Mouse (Mus musculus) G1E (cell line): ENCODE measurements around the gene Gm20458. TPM values are rescaled to one million over a fixed set of nuclear protein-coding genes. Genes with fewer than 3 reads are reported as not detected.

Experiments
- ATAC-seq: 2 replicates; pipeline ENCODE4 v1.8.0; 2016; ENCODE audit warnings: mild to moderate bottlenecking; ENCODE audit not compliant: insufficient number of reproducible peaks, poor library complexity, low FRiP score, severe bottlenecking; ENCODE audit errors: extremely low read depth
- DNase-seq: peaks from one replicate; pipeline ENCODE4 v3.0.0; 2012; ENCODE audit warnings: low spot score
- H3K27me3 ChIP-seq: 2 replicates; pipeline ENCODE4 v1.6.1; 2012; ENCODE audit warnings: mild to moderate bottlenecking, low read length, inconsistent platforms; ENCODE audit not compliant: insufficient read depth
- H3K36me3 ChIP-seq: replicated peaks from 2 replicates; pipeline ENCODE3; 2012; ENCODE audit warnings: mild to moderate bottlenecking, inconsistent platforms
- H3K4me1 ChIP-seq: 2 replicates; pipeline ENCODE4 v1.6.1; 2012; ENCODE audit warnings: low read depth, low read length, inconsistent platforms, mixed read lengths; ENCODE audit not compliant: insufficient read depth
- H3K4me3 ChIP-seq: 2 replicates; pipeline ENCODE4 v1.5.1; 2012; ENCODE audit warnings: low read depth, mild to moderate bottlenecking, inconsistent platforms, low read length, moderate library complexity, mixed read lengths
- H3K9me3 ChIP-seq: replicated peaks from 2 replicates; pipeline ENCODE4 v1.6.1; 2012; ENCODE audit warnings: inconsistent platforms
- CTCF ChIP-seq: IDR thresholded peaks from 2 replicates; pipeline ENCODE4 v1.5.1; 2012; ENCODE audit warnings: low read depth, low read length, inconsistent platforms, mixed read lengths
- GATA1 ChIP-seq: IDR thresholded peaks from 2 replicates; pipeline ENCODE4 v1.6.1; 2012; ENCODE audit warnings: borderline replicate concordance, low read length, inconsistent platforms, mixed read lengths
- GATA2 ChIP-seq: IDR thresholded peaks from 2 replicates; pipeline ENCODE4 v1.6.1; 2012; ENCODE audit warnings: low read depth, low read length, inconsistent platforms, borderline replicate concordance
- POLR2AphosphoS5 ChIP-seq: IDR thresholded peaks from 2 replicates; pipeline ENCODE4 v1.6.1; 2012; ENCODE audit warnings: low read depth, low read length, inconsistent platforms; ENCODE audit not compliant: insufficient replicate concordance
- TAL1 ChIP-seq: conservative IDR thresholded peaks from 2 replicates; pipeline ENCODE4 v1.6.1; 2012; ENCODE audit warnings: low read depth, low read length, inconsistent platforms, mixed read lengths
- polyA plus RNA-seq: library from polyadenylated mRNA; stranded (reverse); fragments of >175 nt; gene quantifications from 2 replicates; pipeline ENCODE4 v1.2.3, GENCODE M21; 2012
- total RNA-seq, 2 experiments: library from RNA; stranded (forward) in 1 of 2; stranded (reverse) in 1 of 2; fragments of 200-1000 nt in 1 of 2; fragments of >200 nt in 1 of 2; fragmentation: Nextera tagmentation in 1 of 2; gene quantifications; 2 replicates each; pipeline ENCODE4 v1.2.3; 2014 to 2017

Gm20458 gene
- total and polyA plus RNA-seq, 3 experiments: 5.5 to 13.4 TPM; not detected in 1

GRCm38 (mm10) chr2:164421979-164422378 is 38.8 kb upstream of the Gm20458 start:
- Histone ChIP-seq H3K4me1 (no peaks in the 10 kb centered on the region), H3K36me3 (no peaks in the 10 kb centered on the region), H3K4me3 (no peak overlapping the region), H3K27me3 (no peaks in the 10 kb centered on the region), H3K9me3 (no peaks in the 10 kb centered on the region)
- no peak for ATAC-seq
- no peak for TF ChIP-seq POLR2AphosphoS5
- TF ChIP-seq GATA1: no peak
- TF ChIP-seq CTCF: no peak
- no peak for TF ChIP-seq TAL1
- no peak for TF ChIP-seq GATA2
- no peak for DNase-seq

GRCm38 (mm10) chr2:164422675-164423393 is 37.9 kb upstream of the Gm20458 start:
- H3K9me3 ChIP-seq: no peaks in the 10 kb centered on the region
- ATAC-seq (no peak), DNase-seq (no peak)
- TF ChIP-seq CTCF (no peak), GATA2 (no peak), GATA1 (no peak), POLR2AphosphoS5 (no peak), TAL1 (no peak)
- H3K4me1 ChIP-seq: no peaks in the 10 kb centered on the region
- no peak overlapping the region for H3K4me3 ChIP-seq
- H3K36me3 ChIP-seq: no peaks in the 10 kb centered on the region
- no peaks in the 10 kb centered on the region for H3K27me3 ChIP-seq

GRCm38 (mm10) chr2:164423464-164423863 is 37.3 kb upstream of the Gm20458 start:
- Histone ChIP-seq H3K4me1 (no peaks in the 10 kb centered on the region), H3K36me3 (no peaks in the 10 kb centered on the region), H3K9me3 (no peaks in the 10 kb centered on the region), H3K4me3 (no peak overlapping the region), H3K27me3 (no peaks in the 10 kb centered on the region)
- DNase-seq (no peak), ATAC-seq (no peak)
- TF ChIP-seq POLR2AphosphoS5 (no peak), GATA2 (no peak), CTCF (no peak), TAL1 (no peak), GATA1 (no peak)

- DNase-seq: no peak
- H3K36me3 ChIP-seq: no peaks in the 10 kb centered on the region
Observed at GRCm38 (mm10) chr2:164424406-164424805, 36.4 kb upstream of the Gm20458 start.

GRCm38 (mm10) chr2:164425401-164425800 is 35.4 kb upstream of the Gm20458 start:
- DNase-seq: no peak
- ATAC-seq: no peak
- peaks cover 2% of the 10 kb centered on the region; the same call in 1 of the 2 replicates for H3K27me3 ChIP-seq
- H3K4me1 ChIP-seq: no peaks in the 10 kb centered on the region
- H3K4me3 ChIP-seq: no peak overlapping the region
- H3K9me3 ChIP-seq: no peaks in the 10 kb centered on the region
- TF ChIP-seq CTCF (no peak), GATA2 (no peak), POLR2AphosphoS5 (no peak), GATA1 (no peak), TAL1 (no peak)
- no peaks in the 10 kb centered on the region for H3K36me3 ChIP-seq

More at GRCm38 (mm10) chr2:164424406-164424805, 36.4 kb upstream of the Gm20458 start:
- no peak for ATAC-seq
- H3K4me1 ChIP-seq: no peaks in the 10 kb centered on the region
- peaks cover 2% of the 10 kb centered on the region; the same call in 1 of the 2 replicates for H3K27me3 ChIP-seq
- H3K9me3 ChIP-seq: no peaks in the 10 kb centered on the region
- TF ChIP-seq TAL1 (no peak), GATA1 (no peak), CTCF (no peak), POLR2AphosphoS5 (no peak), GATA2 (no peak)
- no peak overlapping the region for H3K4me3 ChIP-seq

- no peaks in the 10 kb centered on the region for H3K4me1 ChIP-seq
- no peak for TF ChIP-seq POLR2AphosphoS5
- no peak for TF ChIP-seq TAL1
- H3K9me3 ChIP-seq: no peaks in the 10 kb centered on the region
- no peak overlapping the region for H3K4me3 ChIP-seq
- ATAC-seq: no peak
- H3K36me3 ChIP-seq: no peaks in the 10 kb centered on the region
- H3K27me3 ChIP-seq: peaks cover 2% of the 10 kb centered on the region; the same call in 1 of the 2 replicates
- DNase-seq: no peak
Observed at GRCm38 (mm10) chr2:164426121-164426520, 34.6 kb upstream of the Gm20458 start.
